Mouse (Mus musculus): ENCODE data around the gene Olfr169. TPM values are rescaled to one million over a fixed set of nuclear protein-coding genes. Genes with fewer than 3 reads are reported as not detected.
"Not testable (repeated sequence)": the region's sequence is repeated elsewhere in the genome, so short reads cannot be mapped to it uniquely, and the experiment has no call there.

Olfr169 gene
- not detected in 2 replicates for polyA plus RNA-seq (2016; fragmentation: Nextera tagmentation; extraction: Ambion mirVana)

DNA sequence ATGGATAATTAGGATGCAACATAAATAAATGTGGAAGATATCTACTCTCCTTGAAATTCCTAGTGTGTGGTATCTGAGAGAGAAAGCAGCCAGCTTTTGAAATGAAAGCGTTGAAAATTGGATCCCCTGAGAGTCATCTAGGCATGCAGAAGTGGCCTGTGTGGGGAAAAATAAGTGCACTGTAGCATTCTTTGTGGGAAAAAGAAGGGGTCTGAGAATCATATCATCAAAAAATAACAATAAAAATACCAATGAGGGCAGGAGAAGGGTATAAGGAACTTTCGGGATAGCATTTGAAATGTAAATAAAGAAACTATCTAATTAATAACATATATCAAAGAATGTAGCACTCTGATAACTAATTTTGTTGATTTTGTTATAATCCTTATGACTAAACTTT lies at the start of gene Olfr169:
TSS of gene Olfr169 (minus strand) at position 101 of the 400 bp plus-strand sequence.
- H3K27me3 ChIP-seq (replicated peaks); ATAC-seq (ENCODE audit: low FRiP score, low read depth); H3K9ac ChIP-seq; H3K4me2 ChIP-seq (replicated peaks); H3K36me3 ChIP-seq; H3K27ac ChIP-seq; H3K9me3 ChIP-seq; H3K4me3 ChIP-seq; H3K4me1 ChIP-seq: not testable (repeated sequence)
- 86% methylated on average over 2 of the region's 2 CpGs for WGBS

DNA sequence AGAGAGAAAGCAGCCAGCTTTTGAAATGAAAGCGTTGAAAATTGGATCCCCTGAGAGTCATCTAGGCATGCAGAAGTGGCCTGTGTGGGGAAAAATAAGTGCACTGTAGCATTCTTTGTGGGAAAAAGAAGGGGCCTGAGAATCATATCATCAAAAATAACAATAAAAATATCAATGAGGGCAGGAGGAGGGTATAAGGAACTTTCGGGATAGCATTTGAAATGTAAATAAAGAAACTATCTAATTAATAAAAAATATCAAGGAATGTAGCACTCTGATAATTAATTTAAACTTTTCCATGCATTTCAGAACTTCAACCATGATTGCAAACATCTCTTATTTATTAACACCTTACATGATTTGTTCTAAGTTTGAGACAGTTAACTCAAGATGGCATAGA lies 40.2 kb upstream of the Olfr169 start, which contains the start of gene Olfr170:
TSS of gene Olfr170 (minus strand) at position 101 of the 400 bp plus-strand sequence.
- 91% methylated on average over 2 of the region's 2 CpGs for WGBS
- H3K27me3 ChIP-seq (replicated peaks) = not testable (repeated sequence)

DNA sequence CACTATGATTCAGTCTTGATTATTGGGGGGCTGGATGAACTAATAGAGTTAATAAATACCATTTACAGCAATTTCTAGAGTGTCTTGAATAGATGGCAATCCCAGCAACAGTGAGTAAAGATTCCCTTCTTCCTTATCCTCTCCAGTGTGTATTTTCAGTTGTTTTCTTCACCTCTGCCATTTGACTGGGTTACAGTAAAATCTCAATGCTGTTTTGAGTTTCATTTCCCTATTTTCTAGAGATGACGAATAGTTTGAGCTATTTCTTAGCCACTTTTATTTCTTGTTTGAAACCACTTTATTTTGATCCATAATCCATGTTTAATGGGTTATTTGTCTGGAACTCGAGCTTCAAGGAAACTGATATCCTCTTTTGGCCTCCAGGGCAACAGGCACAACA lies 31.6 kb upstream of the Olfr169 start:
- Histone ChIP-seq H3K27ac (no peak overlapping the region), H3K27me3 (replicated peaks) (no peaks in the 10 kb centered on the region), H3K9me3 (no peaks in the 10 kb centered on the region), H3K4me3 (no peak overlapping the region), H3K4me2 (replicated peaks) (no peak overlapping the region), H3K9ac (no peak overlapping the region), H3K36me3 (no peaks in the 10 kb centered on the region), H3K4me1 (no peaks in the 10 kb centered on the region)
- no peak for ATAC-seq (ENCODE audit: low FRiP score, low read depth)
- 61% methylated on average over 2 of the region's 2 CpGs for WGBS

More for the DNA sequence above, 40.2 kb upstream of the Olfr169 start, which contains the start of gene Olfr170:
- H3K9ac ChIP-seq; H3K9me3 ChIP-seq; H3K27ac ChIP-seq; ATAC-seq (ENCODE audit: low FRiP score, low read depth); H3K36me3 ChIP-seq; H3K4me1 ChIP-seq; H3K4me2 ChIP-seq (replicated peaks); H3K4me3 ChIP-seq: not testable (repeated sequence)

DNA sequence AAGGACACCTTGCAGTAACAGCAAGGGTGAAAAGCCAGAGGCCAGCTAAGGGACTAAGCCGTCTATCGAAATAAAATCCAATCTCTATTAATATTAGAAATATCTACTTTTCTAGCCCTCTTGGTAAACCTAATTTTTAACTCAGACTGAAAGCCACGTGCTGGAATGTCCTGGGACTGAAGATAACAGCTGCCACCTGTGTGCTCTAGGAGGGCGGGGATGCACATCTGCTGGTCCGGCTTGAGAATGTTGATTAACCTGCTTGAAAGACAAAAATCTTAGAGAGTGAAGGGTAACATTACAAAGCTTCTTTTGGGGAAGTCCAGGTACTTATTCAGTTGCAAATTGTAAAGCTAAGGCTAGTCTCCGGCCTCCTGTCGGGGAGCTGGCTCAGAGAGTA lies 18.2 kb downstream of the Olfr169 start:
- H3K4me3 ChIP-seq; H3K27ac ChIP-seq; H3K9ac ChIP-seq; H3K27me3 ChIP-seq (replicated peaks); H3K9me3 ChIP-seq; ATAC-seq (ENCODE audit: low FRiP score, low read depth); H3K36me3 ChIP-seq; H3K4me2 ChIP-seq (replicated peaks); H3K4me1 ChIP-seq: not testable (repeated sequence)
- WGBS = 90% methylated on average over 7 of the region's 7 CpGs

DNA sequence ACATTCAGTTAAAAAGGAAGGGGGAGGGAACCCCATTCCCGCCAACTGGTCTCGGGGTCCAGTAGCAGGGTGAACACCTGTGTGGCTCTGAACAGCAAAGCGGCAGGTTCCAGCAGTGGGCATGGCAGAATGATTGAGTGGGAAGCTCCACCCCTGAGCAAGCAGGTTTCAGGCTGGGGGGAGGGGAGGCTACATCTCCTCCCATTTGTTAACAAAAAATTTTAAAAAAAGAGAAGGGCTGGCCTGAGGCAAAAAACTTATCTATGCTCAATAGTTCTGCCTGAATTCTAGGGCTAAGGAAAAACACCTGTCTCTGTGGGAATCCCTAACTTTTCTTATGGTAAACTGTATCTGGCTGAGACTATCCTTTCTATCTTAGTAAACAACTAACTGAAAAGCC lies 19.4 kb downstream of the Olfr169 start:
- H3K36me3 ChIP-seq; H3K27ac ChIP-seq; H3K27me3 ChIP-seq (replicated peaks); H3K9me3 ChIP-seq; ATAC-seq (ENCODE audit: low FRiP score, low read depth); H3K9ac ChIP-seq; H3K4me1 ChIP-seq; H3K4me2 ChIP-seq (replicated peaks); H3K4me3 ChIP-seq: not testable (repeated sequence)
- WGBS = 93% methylated on average over 3 of the region's 3 CpGs

DNA sequence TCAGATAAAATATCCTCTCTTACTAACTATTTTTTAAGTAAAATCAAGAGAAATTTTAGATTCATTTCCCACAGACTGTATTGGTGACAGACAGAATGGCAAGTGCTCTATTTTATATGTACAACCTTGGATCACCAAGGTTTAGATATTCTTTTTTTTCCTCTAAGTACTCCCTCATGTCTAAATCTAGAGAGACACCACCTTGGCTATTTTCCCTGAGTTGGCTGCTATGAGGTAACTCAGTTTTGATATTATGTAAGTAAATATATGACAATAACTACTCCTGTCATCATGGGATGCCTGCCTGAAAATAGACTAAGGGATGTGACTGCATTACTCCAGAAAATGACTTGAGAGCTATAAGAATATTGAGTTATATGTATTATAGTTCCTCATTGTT lies 36.2 kb downstream of the Olfr169 start, which contains the start of gene Olfr168:
TSS of gene Olfr168 (minus strand) at position 101 of the 400 bp plus-strand sequence.
- H3K27me3 ChIP-seq (replicated peaks) = no peaks in the 10 kb centered on the region

GRCm38 (mm10) chr16:19522166-19522565 lies 49.4 kb downstream of the Olfr169 start, which contains the start of gene Olfr167:
TSS of gene Olfr167 (minus strand) at chr16:19522266.
- Histone ChIP-seq H3K4me1 (no peaks in the 10 kb centered on the region), H3K27me3 (replicated peaks) (no peaks in the 10 kb centered on the region), H3K9ac (no peak within 1 kb of the TSS), H3K4me2 (replicated peaks) (no peak within 1 kb of the TSS), H3K36me3 (no peaks in the 10 kb centered on the region), H3K4me3 (no peak within 1 kb of the TSS), H3K9me3 (no peaks in the 10 kb centered on the region), H3K27ac (no peak within 1 kb of the TSS)
- 85% methylated on average over 2 of the region's 2 CpGs for WGBS
- no peak for ATAC-seq (ENCODE audit: low FRiP score, low read depth)

More for the DNA sequence above, 36.2 kb downstream of the Olfr169 start, which contains the start of gene Olfr168:
- Histone ChIP-seq H3K4me1 (no peaks in the 10 kb centered on the region), H3K4me3 (no peak within 1 kb of the TSS), H3K9ac (no peak within 1 kb of the TSS), H3K27ac (no peak within 1 kb of the TSS), H3K9me3 (no peaks in the 10 kb centered on the region), H3K4me2 (replicated peaks) (no peak within 1 kb of the TSS), H3K36me3 (no peaks in the 10 kb centered on the region)
- no peak for ATAC-seq (ENCODE audit: low FRiP score, low read depth)

Other genes with a start within 250 kb of the Olfr169 start
- not detected in 2 replicates for gene Olfr165, start 148.7 kb downstream of the Olfr169 start, polyA plus RNA-seq (2016; fragmentation: Nextera tagmentation; extraction: Ambion mirVana)
- not detected in 2 replicates for gene Olfr166, start 88.1 kb downstream of the Olfr169 start, polyA plus RNA-seq (2016; fragmentation: Nextera tagmentation; extraction: Ambion mirVana)
- not detected in 2 replicates for gene Olfr167, start 49.5 kb downstream of the Olfr169 start, polyA plus RNA-seq (2016; fragmentation: Nextera tagmentation; extraction: Ambion mirVana)
- not detected in 2 replicates for gene Olfr168, start 36.3 kb downstream of the Olfr169 start, polyA plus RNA-seq (2016; fragmentation: Nextera tagmentation; extraction: Ambion mirVana)
- gene Olfr170, start 40.1 kb upstream of the Olfr169 start, polyA plus RNA-seq (2016; fragmentation: Nextera tagmentation; extraction: Ambion mirVana) = not detected in 2 replicates
- gene Olfr171, start 58.1 kb upstream of the Olfr169 start, polyA plus RNA-seq (2016; fragmentation: Nextera tagmentation; extraction: Ambion mirVana) = not detected in 2 replicates
- gene Lamp3, start 134.6 kb upstream of the Olfr169 start, polyA plus RNA-seq (2016; fragmentation: Nextera tagmentation; extraction: Ambion mirVana) = not detected in 2 replicates
- gene B3gnt5, start 188.4 kb upstream of the Olfr169 start, polyA plus RNA-seq (2016; fragmentation: Nextera tagmentation; extraction: Ambion mirVana) = 42.8 and 43.7 TPM in 2 replicates

Measured in neural tube, embryonic 12.5 days (tissue).